In the genomic region with DNA sequence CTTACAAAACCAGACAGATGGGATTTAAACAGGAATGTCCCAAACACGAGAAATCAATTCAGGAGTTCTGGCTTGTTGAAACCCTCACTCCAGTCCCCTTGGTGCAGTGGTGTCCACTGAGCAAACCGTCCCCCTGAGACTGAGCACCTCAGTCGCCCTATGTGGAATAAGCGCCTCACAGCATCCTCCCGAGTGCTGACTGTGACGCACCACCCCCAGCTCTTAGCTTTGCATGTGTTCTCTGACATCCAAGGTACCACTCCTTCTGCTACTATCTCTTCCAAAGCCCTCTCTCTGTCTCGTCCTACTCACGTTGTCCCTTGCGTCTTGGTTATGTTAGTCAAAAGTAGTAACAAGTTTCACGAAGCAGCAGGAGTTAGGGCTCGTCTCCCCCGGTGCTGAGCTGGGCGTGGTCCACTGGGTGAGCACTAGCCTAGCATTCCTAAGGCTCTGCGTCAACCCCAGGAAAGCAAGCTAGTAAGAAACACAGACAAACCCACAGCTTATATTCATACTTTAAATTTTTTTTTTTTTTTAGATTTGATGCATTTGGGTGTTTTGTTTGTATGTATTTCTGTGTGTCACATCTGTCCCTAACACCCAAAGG, we compare ENCODE assay signal across 14 mouse cellular contexts. TPM values are rescaled to one million over a fixed set of nuclear protein-coding genes. Genes with fewer than 3 reads are reported as not detected.
DNase-seq lines count a peak whose midpoint lies in the region; ATAC-seq lines count a peak whose summit lies in the region.
"Had no signal": no experiment of that assay in that cellular context is flagged by ENCODE, and none has a peak within 500 bp of the region (broad histone marks: within the 10 kb centered on the region; RNA-seq: fewer than 3 reads in every experiment).

No protein-coding gene starts in this region.

- no peak overlapping the region for H3K9ac ChIP-seq in heart, embryonic 15.5 days
- H3K9ac ChIP-seq in lung, embryonic 16.5 days (ENCODE audit: low read length), result no peak overlapping the region
- H3K9ac ChIP-seq in midbrain, embryonic 13.5 days (replicated peaks), result no peak overlapping the region
- no peak overlapping the region for H3K9ac ChIP-seq in hindbrain, embryonic 13.5 days
- H3K9ac ChIP-seq: forebrain, embryonic 12.5 days; neural tube, embryonic 15.5 days had no signal

- no peak overlapping the region for H3K4me2 ChIP-seq in heart, embryonic 15.5 days
- peak overlapping the region; percentile 51 for H3K4me2 ChIP-seq in lung, embryonic 16.5 days (ENCODE audit: low read depth, low read length)
- H3K4me2 ChIP-seq in midbrain, embryonic 13.5 days (replicated peaks), result no peak overlapping the region
- H3K4me2 ChIP-seq in hindbrain, embryonic 13.5 days, result no peak overlapping the region
- H3K4me2 ChIP-seq: forebrain, embryonic 12.5 days; neural tube, embryonic 15.5 days had no signal

- ATAC-seq in heart, embryonic 15.5 days (replicated peaks; ENCODE audit: insufficient number of reproducible peaks, insufficient read depth, low FRiP score, low read depth), result peak; percentile 37; the same call in 1 of the 2 replicates
- peak; percentile 42; the same call in 1 of the 2 replicates for ATAC-seq in lung, embryonic 16.5 days (ENCODE audit: low read depth)
- ATAC-seq in midbrain, embryonic 13.5 days, result no peak
- ATAC-seq in hindbrain, embryonic 13.5 days (ENCODE audit: low FRiP score), result no peak
- ATAC-seq: hindbrain, postnatal 0 days had no signal

- peak overlapping the region; percentile 65 for H3K27ac ChIP-seq in heart, embryonic 15.5 days
- H3K27ac ChIP-seq in lung, embryonic 16.5 days (ENCODE audit: low read length), result peak overlapping the region; percentile 72
- no peak overlapping the region for H3K27ac ChIP-seq in midbrain, embryonic 13.5 days
- H3K27ac ChIP-seq in hindbrain, embryonic 13.5 days, result no peak overlapping the region
- H3K27ac ChIP-seq: forebrain, embryonic 12.5 days; hindbrain, postnatal 0 days; neural tube, embryonic 15.5 days had no signal

- no peak overlapping the region for H3K4me3 ChIP-seq in heart, embryonic 15.5 days
- peak overlapping the region; percentile 32 for H3K4me3 ChIP-seq in lung, embryonic 16.5 days (ENCODE audit: low read length)
- no peak overlapping the region for H3K4me3 ChIP-seq in midbrain, embryonic 13.5 days (replicated peaks)
- no peak overlapping the region for H3K4me3 ChIP-seq in hindbrain, embryonic 13.5 days
- H3K4me3 ChIP-seq: forebrain, embryonic 12.5 days; neural tube, embryonic 15.5 days had no signal

- no peaks in the 10 kb centered on the region for H3K27me3 ChIP-seq in heart, embryonic 15.5 days
- H3K27me3 ChIP-seq in lung, embryonic 16.5 days (ENCODE audit: control insufficient read depth, insufficient read depth, low read depth, low read length), result no peaks in the 10 kb centered on the region
- H3K27me3 ChIP-seq in midbrain, embryonic 13.5 days, result no peaks in the 10 kb centered on the region
- H3K27me3 ChIP-seq in hindbrain, embryonic 13.5 days, result no peaks in the 10 kb centered on the region
- H3K27me3 ChIP-seq: neural tube, embryonic 15.5 days had no signal

- H3K9me3 ChIP-seq in heart, embryonic 15.5 days (replicated peaks), result no peaks in the 10 kb centered on the region
- H3K9me3 ChIP-seq in lung, embryonic 16.5 days (ENCODE audit: control insufficient read depth, low read length), result no peaks in the 10 kb centered on the region
- H3K9me3 ChIP-seq in midbrain, embryonic 13.5 days, result no peaks in the 10 kb centered on the region
- no peaks in the 10 kb centered on the region for H3K9me3 ChIP-seq in hindbrain, embryonic 13.5 days
- H3K9me3 ChIP-seq: forebrain, embryonic 12.5 days; neural tube, embryonic 15.5 days had no signal

- DNase-seq in heart, postnatal 4 days, result no peak
- DNase-seq in 3T3-L1 (ENCODE audit: low read depth, low spot score) (peak; percentile 58), ZHBTc4 (ENCODE audit: low read depth, low spot score) (peak; percentile 36)
- DNase-seq in B cell, adult 2 months, result no peak
- DNase-seq: cerebellum, adult 18-20 months; gastrocnemius, postnatal 25 days; midbrain, embryonic 14.5 days had no signal

- H3K36me3 ChIP-seq in heart, embryonic 15.5 days, result no peaks in the 10 kb centered on the region
- no peaks in the 10 kb centered on the region for H3K36me3 ChIP-seq in lung, embryonic 16.5 days (ENCODE audit: control insufficient read depth, insufficient read depth, low read length)
- peaks cover 12% of the 10 kb centered on the region for H3K36me3 ChIP-seq in midbrain, embryonic 13.5 days
- peaks cover 12% of the 10 kb centered on the region for H3K36me3 ChIP-seq in hindbrain, embryonic 13.5 days
- H3K36me3 ChIP-seq: forebrain, embryonic 12.5 days had no signal

- peaks cover 34% of the 10 kb centered on the region for H3K4me1 ChIP-seq in heart, embryonic 15.5 days (replicated peaks)
- peaks cover 26% of the 10 kb centered on the region for H3K4me1 ChIP-seq in lung, embryonic 16.5 days (replicated peaks; ENCODE audit: control insufficient read depth, insufficient read depth, low read length)
- no peaks in the 10 kb centered on the region for H3K4me1 ChIP-seq in midbrain, embryonic 13.5 days (replicated peaks)
- 0 out of 2 replicates have a peak, but pooled peaks cover 4% of the 10 kb centered on the region for H3K4me1 ChIP-seq in hindbrain, embryonic 13.5 days (replicated peaks)

- 52% methylated on average over 14 of the region's 14 CpGs for WGBS in heart, embryonic 15.5 days
- WGBS in lung, embryonic 16.5 days, result 46% methylated on average over 14 of the region's 14 CpGs
- whole genome bisulfite sequencing in midbrain, embryonic 13.5 days, result 81% methylated on average over 14 of the region's 14 CpGs
- WGBS in hindbrain, embryonic 13.5 days, result 87% methylated on average over 14 of the region's 14 CpGs

RNA-seq across cellular contexts. Expression of gene Strn3, which starts 43.0 kb away (rescaled TPM):
- 34.9 and 38.4 TPM in 2 replicates for polyA plus RNA-seq in heart, embryonic 15.5 days (2015; fragmentation: Nextera tagmentation; extraction: Ambion mirVana)
- 10 to 100 TPM; 90.7 to 91.0 TPM for total RNA-seq in heart, postnatal 4 days (2021)
- polyA plus RNA-seq in lung, embryonic 16.5 days (2015; fragmentation: Nextera tagmentation; extraction: Ambion mirVana), result 36.1 and 37.4 TPM in 2 replicates
- 45.7 and 46.3 TPM in 2 replicates for polyA plus RNA-seq in midbrain, embryonic 13.5 days (2015; fragmentation: Nextera tagmentation; extraction: Ambion mirVana)
- polyA plus RNA-seq in hindbrain, embryonic 13.5 days (2015; fragmentation: Nextera tagmentation; extraction: Ambion mirVana), result 40.4 and 40.5 TPM in 2 replicates

RNA-seq across cellular contexts. Expression of gene Ap4s1, which starts 43.9 kb away (rescaled TPM):
- polyA plus RNA-seq in heart, embryonic 15.5 days (2015; fragmentation: Nextera tagmentation; extraction: Ambion mirVana), result 32.7 and 37.5 TPM in 2 replicates
- total RNA-seq in heart, postnatal 4 days (2021), result 10 to 100 TPM; 29.3 to 30.0 TPM
- polyA plus RNA-seq in lung, embryonic 16.5 days (2015; fragmentation: Nextera tagmentation; extraction: Ambion mirVana), result 26.8 and 29.5 TPM in 2 replicates
- 53.2 and 54.4 TPM in 2 replicates for polyA plus RNA-seq in midbrain, embryonic 13.5 days (2015; fragmentation: Nextera tagmentation; extraction: Ambion mirVana)
- polyA plus RNA-seq in hindbrain, embryonic 13.5 days (2015; fragmentation: Nextera tagmentation; extraction: Ambion mirVana), result 51.1 and 56.2 TPM in 2 replicates

Comparison
In these comparisons a context has a peak if more than half of its experiments do, and no peak if none do; other contexts are left out.
1. ATAC-seq: peak in heart, embryonic 15.5 days (single experiment) and lung, embryonic 16.5 days (single experiment); none in midbrain, embryonic 13.5 days (single experiment) and hindbrain, embryonic 13.5 days (single experiment).
2. H3K27ac ChIP-seq: peak in heart, embryonic 15.5 days (single experiment) and lung, embryonic 16.5 days (single experiment); none in midbrain, embryonic 13.5 days (single experiment) and hindbrain, embryonic 13.5 days (single experiment).
3. DNase-seq: peak in 3T3-L1 (single experiment) and ZHBTc4 (single experiment); none in heart, postnatal 4 days (single experiment) and B cell, adult 2 months (0 of 2).